Mouse (Mus musculus) forebrain, postnatal 0 days (tissue): ENCODE measurements at regions not wholly inside any gene's neighbourhood (a gene's known extent, or its start where the extent isn't known, plus 50 kb on each side); places are given as distances from the start of the nearest gene placed in this dataset.
A peak's percentile ranks its signal among the peaks of the same experiment; 100 is the strongest.

Experiments
- ATAC-seq: fragments of 200-750 bp; cut with Nextera tagmentation; 2 replicates; pipeline ENCODE4 v1.8.0; 2017; ENCODE audit warnings: mild to moderate bottlenecking, moderate library complexity
- DNase-seq: peaks from one replicate; pipeline ENCODE4 v3.0.0-alpha.2; 2015
- H3K27ac ChIP-seq: fragments of 300-500 bp; sonication (generic); 2 replicates; pipeline ENCODE4 v1.5.1; 2014; ENCODE audit warnings: low read depth, mild to moderate bottlenecking, antibody characterized with exemption, low read length, moderate library complexity, mixed read lengths
- H3K27me3 ChIP-seq: fragments of 300-500 bp; sonication (generic); 2 replicates; pipeline ENCODE4 v1.6.1; 2014; ENCODE audit warnings: mild to moderate bottlenecking, low read length, mixed read lengths; ENCODE audit not compliant: insufficient read depth
- H3K36me3 ChIP-seq: fragments of 300-500 bp; sonication (generic); 2 replicates; pipeline ENCODE4 v1.6.1; 2014; ENCODE audit warnings: mild to moderate bottlenecking, moderate library complexity; ENCODE audit not compliant: insufficient read depth
- H3K4me1 ChIP-seq: fragments of 300-500 bp; sonication (generic); 2 replicates; pipeline ENCODE4 v1.6.1; 2014; ENCODE audit warnings: antibody characterized with exemption; ENCODE audit not compliant: insufficient read depth
- H3K4me2 ChIP-seq: fragments of 300-500 bp; sonication (generic); 2 replicates; pipeline ENCODE4 v1.6.1; 2014; ENCODE audit warnings: low read depth, mild to moderate bottlenecking, moderate library complexity
- H3K4me3 ChIP-seq: fragments of 300-500 bp; sonication (generic); 2 replicates; pipeline ENCODE4 v1.5.1; 2014; ENCODE audit warnings: low read depth, low read length, mixed read lengths
- H3K9ac ChIP-seq: fragments of 300-500 bp; sonication (generic); 2 replicates; pipeline ENCODE4 v1.6.1; 2014; ENCODE audit warnings: mild to moderate bottlenecking
- H3K9me3 ChIP-seq: fragments of 300-500 bp; sonication (generic); 2 replicates; pipeline ENCODE4 v1.6.1; 2016; ENCODE audit warnings: low read length
- CTCF ChIP-seq: sonication (generic); IDR thresholded peaks from 2 replicates; pipeline ENCODE4 v1.5.1; 2016; ENCODE audit warnings: antibody characterized with exemption, control low read depth, low read depth
- WGBS: fragments of 180-500 bp; shearing (Covaris S2); extraction: QIAGEN DNeasy Blood & Tissue Kit; methylation state at CpG from one replicate; pipeline ENCODE4 v1.1.7; 2014; 5-methylcytosine and 5-hydroxymethylcytosine counted together

DNA sequence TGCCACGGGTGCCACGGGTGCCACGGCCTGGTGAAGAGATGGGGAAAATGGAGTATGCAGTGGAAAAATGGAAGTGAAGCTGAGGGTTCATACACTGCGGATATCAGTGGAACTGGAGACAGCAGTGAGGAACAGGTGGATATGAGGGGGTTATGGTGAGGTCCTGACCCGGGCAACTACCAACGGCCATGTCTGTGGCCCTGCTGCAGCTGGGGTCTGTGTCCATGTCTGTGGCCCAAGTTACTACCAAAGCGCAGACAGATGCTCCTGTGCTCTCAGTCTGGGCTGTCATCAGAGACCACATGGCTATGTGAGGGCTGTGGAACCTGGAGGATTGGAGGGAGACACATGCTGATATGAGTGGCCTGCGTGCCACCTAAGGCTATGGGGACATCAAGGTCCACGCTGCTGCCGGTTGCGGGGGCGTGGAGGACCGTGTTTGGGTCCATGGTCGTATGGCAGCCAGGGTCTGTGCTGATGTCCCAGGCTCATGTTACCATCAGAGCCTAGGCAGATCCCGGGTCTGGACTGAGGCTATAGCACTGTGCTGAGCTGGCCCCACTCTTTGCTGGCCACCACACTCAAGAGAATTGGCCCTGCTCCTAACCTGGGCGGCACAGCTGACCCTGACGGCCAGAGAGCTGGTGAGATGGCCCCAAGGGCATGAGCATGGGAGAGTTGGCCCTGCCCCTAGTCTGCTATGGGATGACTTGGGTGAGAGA, 128.6 kb downstream of the Map3k7 start:
- H3K9ac ChIP-seq, result no peak overlapping the region
- no peak for DNase-seq
- no peak overlapping the region for H3K27ac ChIP-seq
- ATAC-seq, result no peak
- H3K36me3 ChIP-seq, result no peaks in the 10 kb centered on the region
- H3K4me2 ChIP-seq, result no peak overlapping the region
- 96% methylated on average over 17 of the region's 17 CpGs for WGBS
- no peak overlapping the region for H3K4me3 ChIP-seq
- no peaks in the 10 kb centered on the region for H3K4me1 ChIP-seq
- no peaks in the 10 kb centered on the region for H3K27me3 ChIP-seq
- no peak for TF ChIP-seq CTCF
- H3K9me3 ChIP-seq, result no peaks in the 10 kb centered on the region

DNA sequence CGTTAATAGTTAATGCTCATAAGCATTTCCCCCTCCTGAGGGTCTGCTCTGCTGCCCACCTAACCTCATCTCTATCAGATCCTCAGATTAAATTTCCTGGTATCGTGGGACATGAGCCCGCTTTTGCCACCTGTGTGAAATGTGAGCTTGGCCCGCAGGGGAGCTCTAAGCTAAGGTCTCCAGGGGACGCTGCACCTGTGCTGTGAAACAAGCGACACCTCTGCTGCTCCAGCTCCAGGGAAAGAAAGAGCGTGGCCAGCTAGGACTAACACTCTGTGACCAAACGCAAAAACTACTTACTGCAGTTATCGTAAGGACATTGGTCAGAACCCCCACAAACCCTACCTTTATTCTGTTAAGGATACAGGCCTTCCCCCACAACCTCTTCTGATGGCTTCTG, 134.3 kb downstream of the Map3k7 start:
- Histone ChIP-seq H3K9ac (no peak overlapping the region), H3K4me3 (no peak overlapping the region), H3K27me3 (no peaks in the 10 kb centered on the region), H3K9me3 (no peaks in the 10 kb centered on the region), H3K4me2 (no peak overlapping the region), H3K27ac (no peak overlapping the region), H3K36me3 (no peaks in the 10 kb centered on the region), H3K4me1 (no peaks in the 10 kb centered on the region)
- no peak for ATAC-seq
- 67% methylated on average over 9 of the region's 9 CpGs for WGBS
- TF ChIP-seq CTCF, result no peak
- no peak for DNase-seq

DNA sequence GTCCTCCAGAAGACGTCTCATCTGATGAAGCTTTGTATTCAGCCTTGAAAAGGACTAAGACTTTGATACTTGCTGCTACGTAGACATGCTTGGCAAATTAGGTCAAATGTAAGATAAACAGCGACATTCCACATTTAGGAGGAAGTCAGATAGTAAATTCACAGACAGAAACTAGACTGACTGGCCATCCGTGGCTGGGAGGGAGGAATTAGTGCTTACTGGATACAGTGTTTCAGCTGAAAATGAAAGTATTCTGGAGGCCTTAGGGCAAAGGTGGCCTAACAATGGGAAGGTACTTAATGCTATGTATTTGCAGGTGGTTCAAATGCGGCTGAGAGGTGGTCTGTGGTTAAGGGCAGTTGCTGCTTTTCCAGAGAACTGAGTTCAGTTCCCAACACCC, 137.1 kb downstream of the Map3k7 start:
- ATAC-seq (no peak), DNase-seq (no peak)
- Histone ChIP-seq H3K27me3 (no peaks in the 10 kb centered on the region), H3K4me3 (no peak overlapping the region), H3K4me2 (no peak overlapping the region), H3K4me1 (no peaks in the 10 kb centered on the region), H3K9me3 (no peaks in the 10 kb centered on the region), H3K9ac (no peak overlapping the region), H3K27ac (no peak overlapping the region), H3K36me3 (no peaks in the 10 kb centered on the region)
- no peak for TF ChIP-seq CTCF
- 71% methylated on average over 5 of the region's 5 CpGs for WGBS

DNA sequence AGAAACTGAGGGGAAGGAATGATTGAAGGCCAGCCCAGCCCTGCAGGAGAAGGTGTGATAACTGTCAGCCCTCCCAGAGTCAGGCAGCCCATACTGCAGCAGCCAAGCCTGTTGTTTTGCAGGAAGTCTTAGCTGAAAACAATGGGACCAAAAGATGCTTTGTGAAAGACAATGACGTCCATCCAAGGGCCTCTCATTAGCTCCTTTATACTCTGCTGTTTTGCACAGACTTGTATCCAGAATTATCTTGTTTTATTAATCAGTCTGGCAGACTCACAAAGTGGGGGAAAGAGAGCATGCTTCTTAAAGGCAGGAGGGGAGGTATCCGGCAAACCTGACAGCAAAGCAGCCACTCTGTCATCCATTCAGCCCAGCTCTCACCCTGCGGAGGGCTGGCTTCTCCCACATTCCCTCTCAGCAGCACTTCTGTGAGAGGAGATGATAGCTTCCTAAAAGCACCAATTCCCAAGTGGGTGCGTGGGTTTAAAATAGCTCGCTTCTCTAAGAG, 131.9 kb upstream of the Bach2 start:
- Histone ChIP-seq H3K4me1 (0 out of 2 replicates have a peak, but pooled peaks cover 6% of the 10 kb centered on the region), H3K36me3 (no peaks in the 10 kb centered on the region), H3K27me3 (no peaks in the 10 kb centered on the region), H3K4me2 (no peak overlapping the region), H3K9me3 (no peaks in the 10 kb centered on the region), H3K9ac (0 out of 2 replicates have a peak overlapping the region, but pooled peaks have one; percentile 18), H3K4me3 (no peak overlapping the region), H3K27ac (peak overlapping the region; percentile 41; the same call in 1 of the 2 replicates)
- ATAC-seq (peak; percentile 71; the same call in 1 of the 2 replicates), DNase-seq (peak; percentile 27)
- no peak for TF ChIP-seq CTCF
- 7% methylated on average over 5 of the region's 5 CpGs for WGBS

DNA sequence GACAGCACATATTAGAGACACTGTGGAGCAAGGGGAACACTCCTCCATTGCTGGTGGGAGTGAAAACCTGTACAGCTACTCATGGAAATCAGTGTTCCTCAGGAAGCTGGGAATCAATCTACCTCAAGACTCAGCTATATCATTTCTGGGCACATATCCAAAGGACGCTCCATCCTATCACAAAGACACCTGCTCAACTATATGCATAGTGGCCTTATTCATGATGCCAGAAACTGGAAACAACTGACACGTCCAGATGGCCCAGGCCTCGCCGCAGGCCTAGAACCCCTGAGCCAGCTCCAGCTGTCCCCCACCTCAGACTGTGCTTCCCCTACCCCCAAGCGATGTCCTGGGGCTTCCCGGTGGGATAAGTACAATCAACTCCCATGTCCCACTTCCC, 116.3 kb upstream of the Bach2 start:
- Histone ChIP-seq H3K4me3 (no peak overlapping the region), H3K36me3 (no peaks in the 10 kb centered on the region), H3K27me3 (no peaks in the 10 kb centered on the region), H3K9me3 (no peaks in the 10 kb centered on the region), H3K9ac (no peak overlapping the region), H3K27ac (no peak overlapping the region), H3K4me2 (no peak overlapping the region), H3K4me1 (no peaks in the 10 kb centered on the region)
- no peak for ATAC-seq
- 76% methylated on average over 6 of the region's 6 CpGs for WGBS
- no peak for TF ChIP-seq CTCF
- DNase-seq, result no peak

DNA sequence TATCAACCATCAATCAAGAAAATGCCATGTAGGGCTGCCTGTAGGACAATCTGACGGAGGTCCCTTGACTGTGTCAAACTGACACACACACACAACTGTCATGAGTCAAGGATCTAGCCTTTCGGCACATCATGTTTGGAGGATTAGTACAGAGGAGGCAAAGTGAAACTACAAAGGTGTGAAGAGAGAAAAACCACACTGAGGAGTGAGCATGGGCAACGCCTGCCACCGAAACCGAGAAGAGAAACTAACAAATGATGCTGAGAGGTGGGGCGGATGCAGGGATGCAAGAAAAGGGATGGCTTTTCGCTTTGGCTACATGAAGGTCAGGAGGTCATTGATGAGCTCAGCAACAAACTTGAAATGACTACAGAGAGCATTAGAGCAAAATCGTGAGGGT, 111.8 kb upstream of the Bach2 start:
- no peak overlapping the region for H3K4me2 ChIP-seq
- no peaks in the 10 kb centered on the region for H3K9me3 ChIP-seq
- DNase-seq (no peak), ATAC-seq (no peak)
- no peaks in the 10 kb centered on the region for H3K36me3 ChIP-seq
- TF ChIP-seq CTCF, result no peak
- H3K4me1 ChIP-seq, result no peaks in the 10 kb centered on the region
- no peaks in the 10 kb centered on the region for H3K27me3 ChIP-seq
- no peak overlapping the region for H3K27ac ChIP-seq
- H3K4me3 ChIP-seq, result no peak overlapping the region
- no peak overlapping the region for H3K9ac ChIP-seq
- WGBS, result 93% methylated on average over 8 of the region's 8 CpGs

DNA sequence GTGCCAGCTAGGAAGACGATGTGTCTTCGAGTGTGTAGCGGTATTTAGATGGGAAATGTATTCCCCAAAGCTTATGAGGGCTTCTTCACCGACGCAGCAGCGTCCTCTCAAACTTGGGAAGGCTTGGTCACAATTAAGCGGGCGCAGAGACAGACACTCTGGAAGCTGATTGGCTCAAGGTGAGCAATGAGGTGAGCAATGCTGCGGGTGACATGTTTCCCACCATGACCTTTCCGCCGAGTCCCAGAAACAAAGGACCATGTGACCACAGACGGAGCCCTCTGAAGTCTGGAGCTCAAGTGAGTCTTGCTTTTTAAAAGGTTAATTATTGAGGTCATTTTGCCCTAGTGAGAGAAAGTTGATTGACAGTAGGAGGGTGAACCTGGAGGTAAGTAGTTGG, 108.0 kb upstream of the Bach2 start:
- no peak overlapping the region for H3K9ac ChIP-seq
- 66% methylated on average over 12 of the region's 12 CpGs for WGBS
- H3K27ac ChIP-seq, result no peak overlapping the region
- TF ChIP-seq CTCF, result no peak
- no peaks in the 10 kb centered on the region for H3K27me3 ChIP-seq
- no peaks in the 10 kb centered on the region for H3K36me3 ChIP-seq
- no peaks in the 10 kb centered on the region for H3K9me3 ChIP-seq
- no peak overlapping the region for H3K4me2 ChIP-seq
- H3K4me1 ChIP-seq, result no peaks in the 10 kb centered on the region
- no peak for ATAC-seq
- H3K4me3 ChIP-seq, result no peak overlapping the region
- no peak for DNase-seq
